Mouse (Mus musculus): ENCODE data around the gene Tspan1. TPM values are rescaled to one million over a fixed set of nuclear protein-coding genes. Genes with fewer than 3 reads are reported as not detected.

Gene Tspan1
- 0.24 and 0.26 TPM in 2 replicates for polyA plus RNA-seq (2012; rRNA removed)

GRCm38 (mm10) chr4:116167404-116167803 lies at the start of gene Tspan1:
Gene Tspan1 (minus strand): TSS chr4:116167601.

GRCm38 (mm10) chr4:116173072-116173471 lies 5.7 kb upstream of the Tspan1 start, which contains the start of the genes 1700042G07Rik and Gm49337:
Gene 1700042G07Rik (plus strand): TSS chr4:116173372.
Gene Gm49337 (plus strand): TSS chr4:116173384.

GRCm38 (mm10) chr4:116151238-116151637 lies 16.2 kb downstream of the Tspan1 start, which contains the start of gene Lurap1:
Gene Lurap1 (minus strand): TSS chr4:116151338.

GRCm38 (mm10) chr4:116123602-116124519 lies 43.5 kb downstream of the Tspan1 start, which contains the start of the genes Rad54l and Pomgnt1:
Gene Rad54l (minus strand): TSS chr4:116123690.
Gene Pomgnt1 (plus strand): TSS chr4:116123840.

Other genes starting within 250 kb of the Tspan1 start
- 3.8 and 5.6 TPM in 2 replicates for gene Dmbx1, start 227.7 kb downstream of the Tspan1 start, polyA plus RNA-seq (2012; rRNA removed)
- 12.3 and 14.6 TPM in 2 replicates for gene Faah, start 149.7 kb downstream of the Tspan1 start, polyA plus RNA-seq (2012; rRNA removed)
- 8.6 and 9.5 TPM in 2 replicates for gene Nsun4, start 113.7 kb downstream of the Tspan1 start, polyA plus RNA-seq (2012; rRNA removed)
- gene Uqcrh, start 92.5 kb downstream of the Tspan1 start, polyA plus RNA-seq (2012; rRNA removed) = 512 and 551 TPM in 2 replicates
- 41.6 and 43.3 TPM in 2 replicates for gene Lrrc41, start 92.3 kb downstream of the Tspan1 start, polyA plus RNA-seq (2012; rRNA removed)
- gene Rad54l, start 43.9 kb downstream of the Tspan1 start, polyA plus RNA-seq (2012; rRNA removed) = 12.4 and 17.1 TPM in 2 replicates
- 70.4 and 74.7 TPM in 2 replicates for gene Pomgnt1, start 43.8 kb downstream of the Tspan1 start, polyA plus RNA-seq (2012; rRNA removed)
- gene Lurap1, start 16.3 kb downstream of the Tspan1 start, polyA plus RNA-seq (2012; rRNA removed) = 1.0 and 1.2 TPM in 2 replicates
- not detected in 2 replicates for gene 1700042G07Rik, start 5.8 kb upstream of the Tspan1 start, polyA plus RNA-seq (2012; rRNA removed)
- not detected in 2 replicates for gene Gm49337, start 5.8 kb upstream of the Tspan1 start, polyA plus RNA-seq (2012; rRNA removed)
- gene Pik3r3, start 54.0 kb upstream of the Tspan1 start, polyA plus RNA-seq (2012; rRNA removed) = 93.3 and 109 TPM in 2 replicates

Measured in central nervous system, embryonic 14 days (tissue).